In the genomic region with DNA sequence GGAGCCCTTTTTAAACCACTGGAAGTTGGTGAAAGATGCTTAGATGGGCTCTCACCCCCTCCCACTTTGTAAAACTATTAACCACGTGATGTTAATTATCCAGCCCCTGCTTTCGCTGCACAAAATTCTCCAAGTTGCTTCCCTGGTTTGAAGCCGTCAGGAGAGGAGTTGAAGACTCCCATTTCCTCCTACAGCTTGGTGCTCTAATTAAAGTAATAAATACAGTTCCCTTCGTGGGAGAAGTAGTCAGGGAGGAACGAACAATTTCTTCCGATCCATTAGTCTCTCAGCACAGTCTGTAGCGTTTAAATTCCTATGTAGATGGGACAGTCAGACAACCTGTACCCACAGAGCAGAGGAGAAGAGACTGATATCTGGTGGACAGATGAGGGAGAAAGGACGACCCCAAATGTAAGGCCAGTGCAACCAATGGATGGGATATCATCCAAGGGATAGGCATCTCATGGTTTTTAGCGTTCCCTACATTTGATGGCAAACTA, we compare ENCODE assay signal across 23 mouse cellular contexts.
DNase-seq lines count a peak whose midpoint lies in the region; ATAC-seq and TF ChIP-seq lines count a peak whose summit lies in the region.
"Had no signal": no experiment of that assay in that cellular context is flagged by ENCODE, and none has a peak within 500 bp of the region (broad histone marks: within the 10 kb centered on the region; RNA-seq: fewer than 3 reads in every experiment).

No protein-coding gene starts in this region.

- DNase-seq in kidney, adult 9 months, result no peak
- DNase-seq in kidney, postnatal 0 days (ENCODE audit: low spot score), result peak; percentile 78
- DNase-seq in kidney, adult 11 months, result no peak
- peak; percentile 52 for DNase-seq in brain, adult 2 months (ENCODE audit: low read depth, low spot score)
- DNase-seq in retina, embryonic 14.5 days (ENCODE audit: low spot score), result no peak
- DNase-seq: adrenal gland, adult 8-10 months; adrenal gland, postnatal 14 days; B cell, adult 2 months; cerebellum, adult 11-12 months; cerebellum, adult 2 months; cerebellum, adult 9-10 months; cerebellum, postnatal 10 days; cerebellum, postnatal 25 days; forebrain, postnatal 0 days had no signal

- H3K36me3 ChIP-seq in kidney, embryonic 15.5 days, result no peaks in the 10 kb centered on the region
- no peaks in the 10 kb centered on the region for H3K36me3 ChIP-seq in kidney, postnatal 0 days (ENCODE audit: insufficient read depth, low read length)
- H3K36me3 ChIP-seq: embryonic facial prominence, embryonic 10.5 days; embryonic facial prominence, embryonic 12.5 days; forebrain, embryonic 15.5 days; G1E had no signal

- TF ChIP-seq CTCF in kidney, postnatal 0 days (IDR thresholded peaks at IDR 0.05; ENCODE audit: low read depth), result no peak

- H3K4me3 ChIP-seq in kidney, embryonic 15.5 days (replicated peaks), result no peak overlapping the region
- no peak overlapping the region for H3K4me3 ChIP-seq in kidney, postnatal 0 days (replicated peaks; ENCODE audit: low read depth, low read length)
- H3K4me3 ChIP-seq: embryonic facial prominence, embryonic 10.5 days; embryonic facial prominence, embryonic 12.5 days; forebrain, embryonic 13.5 days; forebrain, embryonic 15.5 days had no signal

- no peak overlapping the region for H3K4me2 ChIP-seq in kidney, embryonic 15.5 days
- no peak overlapping the region for H3K4me2 ChIP-seq in kidney, postnatal 0 days (ENCODE audit: low read length)
- H3K4me2 ChIP-seq: embryonic facial prominence, embryonic 12.5 days; forebrain, embryonic 13.5 days; forebrain, embryonic 15.5 days had no signal

- no peaks in the 10 kb centered on the region for H3K9me3 ChIP-seq in kidney, embryonic 15.5 days (replicated peaks)
- no peaks in the 10 kb centered on the region for H3K9me3 ChIP-seq in kidney, postnatal 0 days (replicated peaks; ENCODE audit: low read length)
- H3K9me3 ChIP-seq: embryonic facial prominence, embryonic 10.5 days; embryonic facial prominence, embryonic 12.5 days; forebrain, embryonic 13.5 days; forebrain, embryonic 15.5 days; G1E had no signal

- 40% methylated on average over 9 of the region's 9 CpGs for WGBS in kidney, embryonic 15.5 days
- WGBS in kidney, postnatal 0 days, result 25% methylated on average over 9 of the region's 9 CpGs

- H3K27me3 ChIP-seq in kidney, embryonic 15.5 days, result no peaks in the 10 kb centered on the region
- H3K27me3 ChIP-seq in kidney, postnatal 0 days (ENCODE audit: insufficient read depth, low read length), result no peaks in the 10 kb centered on the region
- H3K27me3 ChIP-seq: embryonic facial prominence, embryonic 12.5 days; forebrain, embryonic 13.5 days; forebrain, embryonic 15.5 days had no signal

- H3K4me1 ChIP-seq in kidney, embryonic 15.5 days, result no peaks in the 10 kb centered on the region
- H3K4me1 ChIP-seq in kidney, postnatal 0 days (replicated peaks; ENCODE audit: insufficient read depth, low read length), result no peaks in the 10 kb centered on the region
- H3K4me1 ChIP-seq: embryonic facial prominence, embryonic 10.5 days; embryonic facial prominence, embryonic 12.5 days had no signal

- no peak overlapping the region for H3K27ac ChIP-seq in kidney, embryonic 15.5 days
- no peak overlapping the region for H3K27ac ChIP-seq in kidney, postnatal 0 days
- H3K27ac ChIP-seq: embryonic facial prominence, embryonic 10.5 days; embryonic facial prominence, embryonic 12.5 days; forebrain, embryonic 13.5 days; forebrain, embryonic 15.5 days had no signal

- no peak overlapping the region for H3K9ac ChIP-seq in kidney, embryonic 15.5 days
- no peak overlapping the region for H3K9ac ChIP-seq in kidney, postnatal 0 days (ENCODE audit: low read depth, low read length)
- H3K9ac ChIP-seq: embryonic facial prominence, embryonic 12.5 days; forebrain, embryonic 13.5 days; forebrain, embryonic 15.5 days; forebrain, postnatal 0 days had no signal

- peak; percentile 66 for ATAC-seq in kidney, embryonic 15.5 days (replicated peaks; ENCODE audit: low FRiP score)
- peak; percentile 21; the same call in 1 of the 2 replicates for ATAC-seq in kidney, postnatal 0 days (replicated peaks; ENCODE audit: low FRiP score, low read depth)
- ATAC-seq: activated CD4-positive, CD25-positive, alpha-beta regulatory T cell, adult 4 months; CD4-positive, CD25-positive, alpha-beta regulatory T cell, adult 4 months; forebrain, embryonic 13.5 days; forebrain, embryonic 15.5 days; forebrain, postnatal 0 days; Patski had no signal

Comparison
In these comparisons a context has a peak if more than half of its experiments do, and no peak if none do; other contexts are left out.
1. DNase-seq: peak in kidney, postnatal 0 days (single experiment) and brain, adult 2 months (single experiment); none in kidney, adult 9 months (single experiment), kidney, adult 11 months (single experiment) and retina, embryonic 14.5 days (single experiment).